Mouse (Mus musculus) T-helper 17 cell (primary cell): ENCODE measurements at regions not wholly inside any gene's neighbourhood (a gene's known extent, or its start where the extent isn't known, plus 50 kb on each side); places are given as distances from the start of the nearest gene placed in this dataset.

Experiments
- in situ Hi-C, 2 experiments: fragments of 300-600 bp; cut with MboI, MseI; formaldehyde crosslinking; loops; 1 replicate in 1 of 2; 2 replicates in 1 of 2; pipeline ENCODE4 v1.15.1; 2025; ENCODE audit warnings: high pct_unique_total_duplicates in 2 of 2

DNA sequence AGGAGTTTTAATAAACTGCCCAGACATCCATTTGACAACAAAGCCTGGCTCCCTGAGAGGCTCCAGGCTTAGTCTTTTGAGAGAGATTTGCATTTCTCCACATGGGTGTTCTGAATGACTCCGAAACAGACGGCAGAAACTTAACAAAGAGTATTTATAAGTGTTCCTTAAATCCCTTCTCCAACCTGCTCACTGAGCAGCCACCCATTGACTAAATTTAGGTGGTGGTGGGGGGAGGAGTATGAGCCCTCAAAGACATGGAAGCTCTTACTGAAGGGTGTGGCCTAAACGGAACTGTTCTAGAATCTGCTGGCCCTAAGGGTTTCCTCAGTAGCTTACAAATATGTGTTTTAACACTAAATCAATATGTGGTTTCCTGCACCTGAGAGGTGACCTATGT lies 158.5 kb downstream of the Dyrk2 start:
- in situ Hi-C loops: no loop called here

DNA sequence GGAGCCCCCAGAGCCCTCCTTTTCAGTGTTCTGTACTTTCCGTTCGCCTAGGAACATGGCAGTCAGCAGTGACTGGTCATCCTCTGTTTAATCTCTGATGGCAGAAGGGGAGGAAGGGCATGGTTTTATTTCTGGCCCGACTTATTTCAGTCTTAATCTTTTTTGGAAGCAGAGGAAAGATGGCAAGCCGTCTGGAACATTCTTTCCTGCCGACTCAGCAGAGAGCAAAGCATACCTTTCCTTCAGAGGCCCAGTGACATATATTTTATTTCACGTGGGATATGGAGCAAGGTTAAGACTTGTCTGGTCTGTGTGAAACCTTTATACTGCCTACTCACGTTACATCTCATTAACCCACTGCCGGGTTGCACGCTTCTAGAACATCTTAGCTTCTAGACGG lies 158.1 kb downstream of the Dyrk2 start:
- in situ Hi-C loops: no loop called here

DNA sequence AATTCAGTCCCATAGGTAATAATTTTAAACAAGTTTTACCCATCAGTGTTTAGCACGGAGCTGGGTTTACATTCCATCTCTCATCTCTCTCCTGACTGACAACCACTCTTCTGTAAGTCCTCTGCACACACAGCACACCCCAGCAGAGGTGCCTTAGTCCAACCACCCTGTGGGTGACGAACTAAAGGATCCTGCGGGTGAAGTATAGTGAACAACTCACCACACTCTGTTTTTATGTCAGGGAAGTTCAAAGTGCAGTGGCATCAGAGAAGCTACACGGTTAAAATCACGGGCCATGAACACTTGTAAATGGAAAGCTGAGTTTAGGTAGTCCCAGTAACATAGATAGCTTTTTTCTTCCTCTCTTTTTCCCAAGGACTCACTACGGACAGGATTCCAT lies 157.1 kb downstream of the Dyrk2 start:
- in situ Hi-C loops: no loop called here

DNA sequence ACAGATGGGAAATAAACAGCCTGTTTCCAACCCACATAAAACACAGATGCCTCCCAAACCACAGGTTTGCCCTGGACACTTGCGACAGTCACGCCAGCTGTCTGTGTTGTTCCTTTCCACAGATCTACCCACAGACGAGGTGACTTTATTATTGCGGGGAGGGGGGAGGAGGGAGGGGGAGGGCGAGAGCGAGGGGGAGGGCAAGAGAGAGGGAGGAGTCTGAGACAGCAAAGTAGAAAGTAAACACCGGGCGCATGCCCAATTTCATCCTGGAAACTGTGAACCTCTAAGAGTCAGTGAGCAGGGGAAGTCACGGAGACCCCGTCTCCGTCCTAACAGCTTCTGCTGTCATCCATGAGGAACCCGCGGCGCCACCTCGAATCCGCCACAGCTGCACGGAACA lies 155.8 kb downstream of the Dyrk2 start:
- in situ Hi-C loops: no loop called here

DNA sequence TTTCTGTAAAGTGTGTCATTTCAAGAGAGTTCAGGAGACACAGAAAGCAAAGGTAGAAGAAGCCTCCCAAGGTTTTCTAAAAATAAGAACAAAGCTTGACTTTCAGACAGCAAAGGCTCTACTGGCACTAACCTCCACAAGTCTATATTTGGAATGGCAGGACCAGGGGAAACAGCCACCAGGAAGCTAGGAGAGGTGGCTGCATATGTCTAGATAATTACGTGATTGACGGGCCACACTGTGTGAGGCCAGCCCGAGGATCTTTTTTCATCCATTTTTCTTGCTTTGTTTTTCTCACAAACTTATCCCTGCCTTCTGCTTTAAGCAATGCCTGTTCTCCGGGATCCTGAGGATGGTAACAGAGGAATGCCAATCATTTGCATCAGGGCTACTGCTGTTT lies 155.4 kb downstream of the Dyrk2 start:
- in situ Hi-C loops: no loop called here

DNA sequence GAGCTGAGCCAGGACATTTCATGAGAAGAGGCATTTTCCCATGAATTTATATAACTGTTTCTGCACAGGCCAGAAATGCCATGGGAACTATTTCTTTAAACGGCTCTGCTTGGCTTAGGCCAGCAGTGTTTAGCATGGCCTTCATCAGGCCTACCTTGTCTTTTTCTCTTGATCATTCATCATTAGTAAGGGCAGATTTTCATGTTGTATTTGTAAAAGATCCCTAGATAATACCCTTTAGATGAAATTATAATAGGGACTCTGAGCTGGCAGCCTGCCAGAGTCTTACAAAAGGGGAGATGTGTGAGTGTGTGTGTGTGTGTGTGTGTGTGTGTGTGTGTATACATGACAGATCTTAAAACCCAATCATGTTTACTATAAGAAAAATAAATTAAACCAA lies 149.4 kb downstream of the Dyrk2 start:
- in situ Hi-C loops: no loop called here

DNA sequence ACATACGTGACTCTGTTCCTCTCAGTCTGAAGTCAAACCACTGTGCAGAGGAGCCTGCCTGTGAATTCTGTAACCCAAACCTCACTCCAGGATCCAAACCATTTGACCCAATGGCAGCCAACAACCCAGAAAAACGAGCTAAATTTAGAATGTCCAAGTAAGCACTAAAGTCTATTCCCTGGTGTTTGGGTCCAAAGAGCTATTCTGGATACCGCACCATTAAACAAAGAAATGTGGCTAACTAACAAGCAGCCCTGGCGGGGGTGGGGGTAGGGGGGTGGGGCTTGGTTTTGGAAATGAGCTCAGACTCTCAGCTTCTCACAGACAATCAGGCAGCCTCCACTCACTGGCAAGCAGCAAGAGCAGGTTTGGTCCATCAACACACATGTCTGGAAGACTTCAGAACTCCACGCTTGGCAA lies 147.9 kb downstream of the Dyrk2 start:
- in situ Hi-C loops: no loop called here

DNA sequence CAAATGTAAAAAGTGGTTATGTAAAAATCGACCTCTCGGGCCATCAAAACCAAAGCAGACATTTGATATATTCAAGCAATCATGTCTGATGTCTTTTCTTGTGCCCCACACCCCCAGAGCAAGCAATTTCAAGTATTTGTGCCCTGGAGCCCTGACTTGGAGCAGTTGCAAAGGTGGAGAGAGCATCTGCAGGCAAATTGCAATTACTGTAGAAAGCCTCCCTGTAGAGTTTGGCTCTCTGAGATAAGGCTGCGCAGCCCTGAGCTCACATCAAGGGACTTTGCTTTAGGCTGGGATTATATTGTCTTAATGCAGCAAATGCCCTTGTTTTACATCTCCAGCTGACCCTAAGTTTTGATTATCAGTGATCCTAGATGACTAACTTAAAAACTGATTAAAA lies 147.3 kb downstream of the Dyrk2 start:
- in situ Hi-C loops: no loop called here

DNA sequence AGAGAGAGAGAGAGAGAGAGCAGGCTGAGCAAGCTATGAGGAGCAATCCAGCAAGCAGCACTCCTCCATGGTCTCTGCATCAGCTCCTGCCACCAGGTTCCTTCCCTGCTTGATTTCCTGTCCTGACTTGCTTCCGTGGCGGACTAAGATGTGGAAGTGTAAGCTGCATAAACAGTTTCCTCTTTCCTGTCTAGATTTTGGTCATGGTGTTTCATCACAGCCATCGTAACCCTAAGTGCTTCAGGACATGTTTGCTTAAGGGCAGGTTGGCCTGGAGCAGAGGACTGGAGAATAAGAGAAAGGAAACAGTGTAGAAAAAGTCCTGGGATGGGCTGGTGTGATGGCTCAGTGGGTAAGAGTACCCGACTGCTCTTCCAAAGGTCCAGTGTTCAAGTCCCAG lies 133.9 kb downstream of the Dyrk2 start:
- in situ Hi-C loops: no loop called here

DNA sequence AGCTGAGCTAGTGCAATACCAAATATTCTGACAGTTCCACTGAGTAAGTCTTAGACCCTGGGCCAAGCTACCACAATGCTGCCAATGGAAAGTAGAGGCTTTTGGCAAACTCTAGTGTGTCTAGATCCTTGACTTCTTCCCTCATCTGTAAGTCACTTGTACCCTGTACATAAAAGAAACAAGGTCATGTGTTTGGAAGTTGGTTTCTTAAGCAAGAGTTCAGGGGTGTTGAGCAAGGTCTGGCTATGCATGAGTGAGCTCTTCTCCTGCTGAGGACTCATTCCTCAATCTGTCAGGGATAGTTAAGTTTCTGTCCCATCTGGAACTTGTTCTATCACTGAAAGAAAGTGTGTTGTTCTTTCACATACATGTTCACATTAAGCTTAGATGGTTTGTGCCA lies 132.9 kb downstream of the Dyrk2 start:
- in situ Hi-C loops: no loop called here

DNA sequence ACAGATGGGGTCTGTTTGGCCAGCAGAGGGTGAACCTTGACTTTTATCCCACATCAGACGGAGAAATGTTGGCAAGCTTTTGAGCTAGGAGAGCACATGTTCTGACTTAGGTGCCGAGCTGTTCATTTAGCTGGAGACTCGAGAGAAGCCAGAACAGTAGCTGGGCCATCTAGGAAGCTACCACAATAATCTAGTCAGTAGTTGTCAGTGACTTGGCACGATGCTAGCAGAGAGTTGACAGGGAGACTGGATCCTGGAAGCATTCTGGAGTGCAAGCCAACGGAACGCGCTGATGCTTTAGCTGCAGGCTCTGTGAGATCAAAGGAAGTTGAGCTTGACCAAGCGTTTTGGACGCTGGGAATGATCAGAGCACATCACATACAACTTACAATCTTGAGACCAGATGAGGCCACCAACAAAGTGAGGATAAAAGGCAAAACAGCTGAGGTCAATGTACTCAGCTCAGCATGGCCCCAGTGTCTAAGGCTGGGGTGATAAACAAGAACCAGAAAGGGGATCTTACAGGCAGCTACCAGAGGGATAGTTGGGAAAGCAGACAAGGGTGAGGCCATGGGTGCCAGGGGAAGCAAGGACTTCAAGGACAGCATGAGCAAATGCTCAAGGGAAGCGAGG lies 130.0 kb downstream of the Dyrk2 start:
- in situ Hi-C loops: no loop called here

DNA sequence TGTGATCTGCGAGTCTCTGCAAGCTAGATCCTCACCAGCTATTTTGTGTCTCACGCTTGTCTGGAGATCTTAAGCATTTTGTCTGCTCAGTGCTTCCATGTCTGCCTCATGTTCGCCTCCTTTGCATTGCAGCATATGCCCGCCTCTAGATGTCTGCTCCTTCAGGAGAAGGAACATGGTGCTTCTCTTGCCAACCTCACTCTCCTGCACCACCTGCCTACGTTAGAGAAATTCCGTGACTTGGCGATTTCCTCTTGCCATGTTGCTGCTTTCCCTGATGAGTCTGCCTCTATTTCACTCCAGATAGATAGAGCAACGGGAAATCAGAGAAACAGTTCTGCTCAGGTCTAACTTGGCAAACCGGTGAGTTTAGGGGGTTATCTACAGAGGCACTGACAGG lies 126.2 kb downstream of the Dyrk2 start:
- in situ Hi-C loops: no loop called here

DNA sequence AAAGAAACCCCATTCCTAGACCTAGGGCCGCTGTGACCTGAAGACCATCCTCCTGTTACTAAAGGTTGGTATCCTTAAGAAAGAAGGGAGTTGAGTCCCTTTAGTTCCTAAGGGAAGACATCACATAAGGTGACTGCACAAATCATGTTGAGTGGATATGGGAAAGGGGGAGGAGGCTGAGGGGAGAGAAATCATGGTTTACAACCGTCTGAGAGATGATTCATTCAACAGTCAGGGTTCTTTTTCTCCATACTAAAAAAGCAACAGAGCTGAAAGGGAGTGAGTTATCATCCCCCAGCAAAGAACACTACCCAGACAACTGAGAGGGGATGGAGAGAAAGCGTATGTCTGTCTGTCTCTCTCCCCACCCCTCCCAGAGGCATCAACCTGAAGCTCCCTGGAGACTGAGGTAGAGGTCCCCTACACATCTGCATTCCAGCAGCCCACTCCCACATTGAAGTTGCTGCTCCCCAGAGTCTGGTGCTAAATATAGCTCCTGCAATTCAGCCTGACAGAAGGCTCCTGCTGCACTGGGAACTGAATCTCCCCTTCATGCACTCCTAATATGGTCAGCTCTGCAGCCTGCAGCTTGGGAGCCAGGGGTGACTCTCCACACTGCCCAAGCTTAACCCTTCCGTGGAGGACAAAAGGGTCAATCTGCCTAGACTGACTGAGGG lies 123.2 kb downstream of the Dyrk2 start:
- in situ Hi-C loops: no loop called here

DNA sequence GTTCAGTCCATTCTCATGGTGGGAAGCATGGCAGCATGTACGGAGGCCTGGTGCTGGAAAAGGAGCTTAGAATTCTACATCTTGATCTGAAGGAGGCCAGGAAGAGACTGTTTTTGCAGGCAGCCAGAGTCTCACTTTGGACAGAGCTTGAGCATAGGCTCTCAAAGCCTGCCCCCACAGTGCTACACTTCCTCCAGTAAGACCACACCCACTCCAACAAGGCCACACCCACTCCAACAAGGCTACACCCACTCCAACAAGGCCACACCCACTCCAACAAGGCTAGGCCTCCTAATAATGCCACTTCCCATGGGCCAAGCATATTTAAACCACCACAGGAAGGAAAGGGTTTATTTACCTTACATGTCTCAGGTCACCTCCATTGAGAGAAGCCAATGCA lies 121.0 kb downstream of the Dyrk2 start:
- in situ Hi-C loops: no loop called here

DNA sequence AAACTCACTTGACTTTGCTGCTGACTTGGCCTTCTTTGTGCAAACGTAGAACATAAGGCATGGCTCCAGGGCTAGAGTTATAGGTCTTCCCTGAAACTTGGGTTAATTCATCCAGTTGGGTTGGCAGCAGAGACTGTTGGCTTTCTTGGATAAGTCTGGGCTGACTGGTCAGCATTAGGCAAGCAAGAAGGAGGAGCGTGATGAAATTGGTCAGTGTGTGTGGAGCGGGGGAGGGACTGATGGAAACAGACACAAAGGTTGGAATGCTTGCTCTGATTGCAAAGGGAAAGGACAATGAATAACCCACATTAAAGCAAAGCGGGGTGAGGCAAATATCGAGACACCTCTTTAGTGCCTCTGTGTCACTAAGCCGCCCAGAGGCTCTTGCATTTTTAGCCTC lies 120.3 kb downstream of the Dyrk2 start:
- in situ Hi-C loops: no loop called here

DNA sequence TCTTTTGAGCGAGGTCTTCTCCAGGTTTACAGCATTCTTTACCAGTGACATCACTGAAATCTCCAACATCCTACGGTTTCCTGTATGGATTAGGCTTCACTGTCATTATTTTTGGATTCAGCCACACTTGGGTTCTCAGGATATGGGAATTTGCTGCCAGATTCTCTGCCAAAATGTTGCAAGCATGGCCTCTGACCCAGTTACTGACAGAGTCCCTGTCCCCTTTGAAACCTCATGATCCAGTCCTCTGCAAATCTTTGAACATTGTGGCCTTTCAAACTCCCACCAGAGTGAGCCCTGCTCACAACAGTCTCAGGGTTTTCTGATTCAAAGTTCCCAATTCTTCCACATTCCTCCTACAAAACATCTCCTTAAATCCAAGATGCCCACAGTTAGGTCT lies 118.9 kb downstream of the Dyrk2 start:
- in situ Hi-C loops: no loop called here

DNA sequence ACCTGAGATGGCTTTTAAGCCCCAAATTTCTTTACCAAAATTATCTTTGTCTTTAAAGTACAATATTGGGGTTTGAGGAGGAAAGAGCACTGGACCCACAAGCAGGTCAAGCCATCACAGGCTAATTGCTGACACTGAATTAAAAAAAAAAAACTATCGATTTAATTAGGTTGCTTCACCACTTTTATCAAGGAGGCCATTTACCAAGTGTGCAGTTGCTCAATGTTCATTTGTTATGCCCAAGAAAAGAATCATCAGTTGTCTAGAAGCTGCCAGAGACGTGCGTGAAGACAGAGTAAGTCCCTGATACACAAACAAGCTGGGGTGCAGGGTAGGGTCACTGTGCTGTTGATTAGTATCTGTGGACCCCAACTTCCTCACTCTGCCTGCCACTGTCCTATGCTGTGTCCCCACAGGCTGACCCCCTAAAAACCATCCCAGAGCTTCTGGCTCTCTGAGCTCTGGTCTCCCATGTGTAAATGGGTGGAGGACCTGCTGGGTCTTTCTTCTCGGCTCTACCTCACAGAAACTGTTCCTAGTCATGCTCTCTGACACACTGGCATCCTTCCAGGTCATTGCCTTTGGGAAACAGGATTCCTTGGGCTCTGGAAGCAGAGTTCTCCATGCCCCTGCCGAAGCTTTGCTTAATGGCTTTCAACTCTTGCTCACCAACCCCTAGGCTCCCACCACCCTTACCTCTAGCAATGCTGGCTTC lies 116.8 kb downstream of the Dyrk2 start:
- in situ Hi-C loops: no loop called here

DNA sequence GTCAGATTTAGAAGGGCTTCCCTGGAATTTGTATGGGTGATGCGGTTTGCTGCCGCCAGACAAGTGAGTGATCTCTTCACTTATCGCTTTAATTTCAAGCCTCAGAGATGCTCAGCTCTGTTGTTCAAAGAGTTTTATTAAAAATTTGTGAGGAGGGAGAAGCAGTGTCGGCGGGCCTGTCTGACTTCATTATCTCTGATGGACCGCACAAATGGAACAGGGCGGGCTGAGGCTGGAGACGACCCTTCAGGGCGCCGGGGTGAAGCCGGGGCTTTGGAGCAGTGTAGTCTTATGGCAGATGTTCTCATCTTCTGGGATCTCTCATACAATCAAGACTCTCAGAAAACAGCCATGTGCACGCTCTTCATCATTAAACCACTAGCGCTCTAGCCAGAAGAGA lies 115.2 kb downstream of the Dyrk2 start:
- in situ Hi-C loops: no loop called here

DNA sequence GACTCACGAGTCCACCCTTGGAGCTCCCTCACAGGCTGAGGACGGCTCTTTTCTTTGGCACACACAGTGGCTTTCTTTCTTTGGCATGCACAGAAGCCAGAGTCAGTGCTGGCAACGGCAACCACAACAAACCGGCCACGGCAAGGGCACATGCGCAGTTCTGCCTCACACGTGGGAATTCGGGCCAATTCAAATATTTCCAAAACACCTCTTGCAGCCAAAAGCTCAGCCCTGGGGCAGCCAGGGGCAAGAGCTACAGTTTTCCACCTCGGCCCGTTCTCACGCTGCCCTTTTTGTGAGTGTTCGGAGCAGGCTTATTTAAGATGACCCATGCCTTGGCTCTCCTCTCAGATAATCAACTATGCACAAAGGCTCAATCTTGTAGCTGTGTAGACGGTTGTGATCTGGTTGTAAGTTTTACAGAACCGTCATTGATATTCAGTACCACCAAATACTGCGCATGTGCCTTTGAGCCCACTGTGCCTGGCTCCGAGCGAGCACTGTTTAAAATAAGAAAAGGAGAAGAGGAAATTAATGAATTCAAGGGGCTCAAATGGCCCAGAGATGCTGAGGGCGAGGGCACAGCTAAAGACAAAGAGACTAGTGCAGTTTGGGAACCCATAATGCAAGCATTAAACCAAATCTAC lies 111.1 kb downstream of the Dyrk2 start:
- in situ Hi-C loops: no loop called here

DNA sequence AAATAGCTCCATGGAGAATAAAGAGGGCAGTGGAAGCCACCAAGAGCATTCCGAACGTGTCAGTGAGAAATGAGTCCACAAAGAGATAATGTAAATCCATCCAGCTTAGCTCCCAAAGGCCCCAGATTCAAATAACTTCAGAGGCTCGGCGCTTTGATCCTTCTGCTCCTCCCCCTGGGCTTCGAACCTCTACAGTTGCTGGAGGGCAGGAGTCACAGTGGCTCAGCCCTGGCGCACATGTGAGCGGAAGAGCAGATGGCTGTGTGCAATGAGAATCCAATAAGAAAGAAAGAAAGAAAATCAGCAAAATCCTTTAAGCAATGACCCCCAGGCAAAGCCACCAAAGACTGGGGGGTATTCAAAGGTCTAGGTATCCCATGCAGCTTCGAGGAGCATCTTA lies 109.6 kb downstream of the Dyrk2 start:
- in situ Hi-C loops: no loop called here

DNA sequence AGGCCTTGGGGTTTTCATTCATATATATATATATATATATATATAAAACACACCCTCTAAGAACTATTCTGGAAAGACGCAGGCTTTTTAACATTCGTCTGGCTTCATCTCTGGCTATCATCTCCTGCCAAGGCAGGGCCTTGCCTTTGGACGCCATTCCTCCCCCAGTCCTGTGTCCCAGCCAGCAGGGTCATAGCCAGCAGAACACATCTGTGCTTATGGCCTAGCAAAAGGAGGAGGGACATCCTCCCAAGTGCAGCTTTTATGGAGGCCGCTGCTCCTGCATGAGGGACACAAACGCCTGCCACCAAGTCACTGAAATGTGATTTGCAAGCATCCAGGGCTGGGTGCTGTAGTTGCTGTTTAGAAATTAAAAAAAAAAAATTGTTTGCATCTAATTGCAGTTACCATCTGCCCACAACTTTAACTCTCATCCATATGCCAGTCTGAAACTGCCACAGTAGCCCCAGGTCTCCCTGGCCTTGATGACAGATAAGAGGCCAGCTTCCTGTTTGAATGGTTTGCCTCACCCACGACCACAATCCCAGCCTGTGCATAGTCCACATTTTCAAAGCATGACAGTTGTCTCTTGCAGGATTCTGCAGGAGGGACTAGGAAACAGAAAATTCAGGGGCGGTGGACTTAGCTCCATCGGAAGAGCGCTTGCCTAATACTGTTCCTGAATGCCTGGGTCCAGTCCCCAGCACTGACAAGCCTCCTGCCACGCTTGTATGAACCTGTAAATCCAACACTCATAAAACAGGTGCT lies 108.7 kb downstream of the Dyrk2 start:
- in situ Hi-C loops: no loop called here

DNA sequence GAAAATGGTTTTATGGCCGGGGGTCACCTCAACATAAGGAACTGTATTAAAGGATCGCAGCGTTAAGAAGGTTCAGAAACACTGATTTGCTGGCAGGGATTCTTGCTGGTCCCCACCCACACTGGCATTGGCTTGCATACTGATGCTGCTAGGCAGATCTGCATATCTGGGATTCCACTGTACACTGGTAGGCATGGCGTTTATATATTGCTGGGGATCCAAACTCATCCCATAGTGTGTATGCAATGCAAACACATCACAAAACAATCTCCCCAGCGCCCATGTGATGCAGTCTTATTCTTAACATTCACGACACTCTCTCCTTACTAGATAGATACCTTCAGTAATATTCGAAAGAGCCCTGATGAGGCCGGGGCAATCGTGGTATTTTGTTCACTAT lies 105.0 kb downstream of the Dyrk2 start:
- in situ Hi-C loops: no loop called here
